Mouse (Mus musculus): ENCODE data around the gene 1700001J03Rik.
"Not testable (repeated sequence)": the region's sequence is repeated elsewhere in the genome, so short reads cannot be mapped to it uniquely, and the experiment has no call there.

The 1700001J03Rik gene

DNA sequence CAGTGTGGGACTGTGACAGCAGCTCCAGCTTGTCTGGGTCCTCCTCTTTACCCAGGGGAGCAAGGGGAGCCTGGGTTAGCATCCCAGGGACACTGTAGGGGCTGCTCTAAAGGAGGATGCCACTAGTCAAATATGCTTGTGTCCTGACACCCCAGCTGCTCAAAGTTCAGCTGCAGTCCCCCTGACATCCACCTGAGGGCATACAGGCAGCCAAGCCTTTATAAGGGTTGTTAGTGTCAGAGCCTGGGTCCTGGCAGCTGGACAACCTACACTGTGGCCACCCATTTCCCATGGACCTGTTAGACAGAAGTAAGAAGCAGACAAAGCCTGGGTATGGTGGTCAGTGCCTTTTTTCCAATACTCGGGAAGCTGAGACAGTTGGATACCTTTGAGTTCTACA lies 3.0 kb upstream of the 1700001J03Rik start:
- DNase-seq (ENCODE audit: low read depth, low spot score) = no peak

GRCm38 (mm10) chr5:146187441-146187840 lies 2.3 kb upstream of the 1700001J03Rik start:
- peak; percentile 61 for DNase-seq (ENCODE audit: low read depth, low spot score)

DNA sequence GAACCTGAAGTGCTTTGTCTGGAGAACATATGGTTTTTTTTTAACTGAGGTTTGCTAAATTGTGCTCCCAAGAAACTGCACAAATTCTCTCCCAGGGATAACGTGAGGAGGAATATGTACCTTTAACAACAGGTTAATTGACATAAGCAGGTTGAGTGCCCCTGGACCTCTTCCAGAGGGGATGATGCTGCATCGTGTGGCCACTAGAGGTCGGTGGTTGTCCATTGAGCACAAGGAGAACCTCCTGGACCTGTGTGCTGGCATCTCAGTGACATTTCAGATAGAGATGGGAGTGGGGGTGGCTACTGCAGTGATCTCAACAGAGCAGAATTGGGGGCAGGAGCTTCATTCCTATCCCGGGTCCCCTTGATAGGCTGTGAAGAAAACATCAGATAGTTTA lies 12.4 kb downstream of the 1700001J03Rik start:
- DNase-seq (ENCODE audit: low read depth, low spot score) = not testable (repeated sequence)

GRCm38 (mm10) chr5:146170621-146171020 lies 14.5 kb downstream of the 1700001J03Rik start, which contains the start of gene Gm6309:
Gene Gm6309, minus strand, starts transcription at chr5:146170721.
- not testable (repeated sequence) for DNase-seq (ENCODE audit: low read depth, low spot score)

DNA sequence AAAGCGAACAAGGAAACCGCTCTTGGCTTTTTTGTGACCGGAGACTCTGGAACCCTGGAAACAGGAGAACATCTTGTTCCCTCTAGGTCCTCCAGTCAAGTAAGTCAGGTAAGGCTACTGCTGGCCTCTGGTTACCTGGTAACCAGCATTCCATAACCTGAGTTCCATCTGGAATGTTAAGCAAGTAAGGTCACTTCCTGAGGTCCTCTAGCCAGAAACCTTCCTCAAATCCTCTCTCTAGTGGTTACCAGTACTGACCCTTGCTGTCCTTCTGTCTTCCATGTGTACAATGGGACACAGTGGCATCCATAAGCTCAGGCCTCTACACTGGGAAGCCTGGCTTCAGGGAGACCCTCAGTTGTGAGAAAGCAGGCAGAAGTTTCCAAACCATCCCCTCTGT lies 24.7 kb downstream of the 1700001J03Rik start, which contains the start of gene Gm5565:
Gene Gm5565, minus strand, starts transcription at position 101 of the 400 bp plus-strand sequence.
- not testable (repeated sequence) for DNase-seq (ENCODE audit: low read depth, low spot score)

GRCm38 (mm10) chr5:146158326-146158725 lies 26.8 kb downstream of the 1700001J03Rik start:
- not testable (repeated sequence) for DNase-seq (ENCODE audit: low read depth, low spot score)

DNA sequence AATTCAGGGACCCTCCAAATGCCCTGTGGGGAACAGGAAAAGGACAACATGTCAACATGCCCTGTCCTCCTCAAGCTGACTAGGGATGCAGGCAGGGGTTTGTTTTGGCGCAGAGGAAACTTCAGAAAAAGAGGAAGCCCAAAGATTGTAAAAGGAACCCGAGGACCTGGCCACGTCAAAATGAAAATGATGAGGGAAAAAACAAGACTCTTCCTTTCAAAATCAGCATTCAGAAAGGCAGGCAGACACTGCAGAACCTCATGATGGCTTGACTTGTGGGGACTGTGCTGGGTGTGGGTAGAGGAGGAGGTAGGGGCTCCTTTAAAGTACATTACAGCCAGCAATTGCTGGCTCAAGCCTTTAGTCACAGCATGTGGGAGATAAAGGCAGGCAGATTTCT lies 34.6 kb downstream of the 1700001J03Rik start:
- no peak for DNase-seq (ENCODE audit: low read depth, low spot score)

DNA sequence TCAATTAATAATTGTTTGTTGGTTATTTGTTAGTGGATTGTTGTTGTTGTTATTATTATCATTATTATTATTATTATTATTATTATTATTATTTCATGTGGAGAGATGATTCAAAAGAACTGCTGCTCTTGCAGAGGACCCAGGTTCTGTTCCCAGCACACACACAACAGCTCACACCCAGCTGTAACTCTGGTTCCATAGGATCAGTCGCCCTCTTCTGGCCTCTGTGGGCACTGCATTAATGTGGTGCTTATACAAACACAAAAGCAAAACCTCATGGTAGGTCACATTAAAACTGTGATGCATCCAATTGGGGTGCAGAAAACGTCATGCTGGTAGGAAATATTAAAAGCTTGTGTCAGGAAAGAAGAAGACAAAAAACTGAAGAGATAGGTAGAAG lies 37.2 kb downstream of the 1700001J03Rik start:
- DNase-seq (ENCODE audit: low read depth, low spot score) = no peak
